Mouse (Mus musculus) c-Kit-positive CD71-positive TER-119-negative erythroid progenitor cells, embryonic 14.5 days (primary cell): Measurements from ENCODE around the gene Mdm2.

Source experiments
- DNase-seq: peaks from one replicate; pipeline ENCODE4 v3.0.0-alpha.2; 2013; ENCODE audit warnings: low read depth

Mdm2 gene

DNA sequence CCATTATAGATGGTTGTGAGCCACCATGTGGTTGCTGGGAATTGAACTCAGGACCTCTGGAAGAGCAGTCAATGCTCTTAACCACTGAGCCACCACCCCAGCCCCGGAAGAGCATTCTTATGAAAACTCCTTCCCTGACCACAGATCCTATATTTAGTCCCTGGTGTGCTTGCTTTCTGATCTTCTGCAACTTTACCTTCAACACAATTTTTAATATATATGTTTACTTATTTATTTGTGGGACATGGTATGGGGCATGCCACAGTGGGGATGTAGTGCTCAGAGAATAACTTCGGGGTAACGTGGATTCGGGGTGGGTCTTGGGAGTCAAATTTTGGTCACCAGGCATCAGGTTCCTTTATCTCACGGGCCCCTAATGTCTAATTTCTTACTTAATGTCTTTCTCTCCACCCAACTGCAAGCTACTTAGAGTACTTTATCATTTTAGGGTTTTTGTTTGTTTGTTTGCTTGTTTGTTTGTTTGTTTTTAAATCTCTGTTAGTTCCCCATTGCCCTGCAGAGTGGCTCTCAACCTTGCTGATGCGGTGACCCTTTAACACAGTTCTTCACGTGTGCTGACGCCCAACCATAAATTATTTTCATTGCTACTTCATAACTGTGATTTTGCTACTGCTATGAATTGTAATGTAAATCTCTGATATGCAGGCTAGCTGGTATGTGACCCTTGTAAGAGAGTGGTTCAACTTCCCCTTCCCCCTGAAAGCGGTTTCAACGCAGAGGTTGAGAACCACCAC is 41.8 kb downstream of the Mdm2 start:
- DNase-seq = no peak

GRCm38 (mm10) chr10:117667663-117668507 is 42.7 kb downstream of the Mdm2 start:
- no peak for DNase-seq

- DNase-seq = no peak
These were observed 43.5 kb downstream of the Mdm2 start for GRCm38 (mm10) chr10:117666947-117667630.

DNA sequence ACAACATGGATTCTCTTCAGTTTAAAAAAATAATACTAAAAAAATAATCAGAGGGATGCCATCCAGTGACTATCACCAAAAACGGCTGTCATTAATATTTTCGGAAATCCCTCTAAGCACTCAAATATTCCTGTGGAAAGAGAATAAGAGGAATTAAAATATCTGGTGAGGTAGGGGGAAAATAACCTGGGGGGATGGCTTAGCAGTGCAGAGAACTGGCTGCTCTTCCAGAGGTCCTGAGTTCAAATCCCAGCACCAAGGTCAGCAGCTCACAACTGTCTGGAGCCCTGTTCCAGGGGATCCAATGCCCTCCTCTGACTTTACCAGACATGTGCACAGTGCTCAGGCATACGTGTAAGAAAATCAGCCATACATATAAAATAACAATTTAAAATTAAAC is 44.2 kb downstream of the Mdm2 start:
- DNase-seq = no peak

DNA sequence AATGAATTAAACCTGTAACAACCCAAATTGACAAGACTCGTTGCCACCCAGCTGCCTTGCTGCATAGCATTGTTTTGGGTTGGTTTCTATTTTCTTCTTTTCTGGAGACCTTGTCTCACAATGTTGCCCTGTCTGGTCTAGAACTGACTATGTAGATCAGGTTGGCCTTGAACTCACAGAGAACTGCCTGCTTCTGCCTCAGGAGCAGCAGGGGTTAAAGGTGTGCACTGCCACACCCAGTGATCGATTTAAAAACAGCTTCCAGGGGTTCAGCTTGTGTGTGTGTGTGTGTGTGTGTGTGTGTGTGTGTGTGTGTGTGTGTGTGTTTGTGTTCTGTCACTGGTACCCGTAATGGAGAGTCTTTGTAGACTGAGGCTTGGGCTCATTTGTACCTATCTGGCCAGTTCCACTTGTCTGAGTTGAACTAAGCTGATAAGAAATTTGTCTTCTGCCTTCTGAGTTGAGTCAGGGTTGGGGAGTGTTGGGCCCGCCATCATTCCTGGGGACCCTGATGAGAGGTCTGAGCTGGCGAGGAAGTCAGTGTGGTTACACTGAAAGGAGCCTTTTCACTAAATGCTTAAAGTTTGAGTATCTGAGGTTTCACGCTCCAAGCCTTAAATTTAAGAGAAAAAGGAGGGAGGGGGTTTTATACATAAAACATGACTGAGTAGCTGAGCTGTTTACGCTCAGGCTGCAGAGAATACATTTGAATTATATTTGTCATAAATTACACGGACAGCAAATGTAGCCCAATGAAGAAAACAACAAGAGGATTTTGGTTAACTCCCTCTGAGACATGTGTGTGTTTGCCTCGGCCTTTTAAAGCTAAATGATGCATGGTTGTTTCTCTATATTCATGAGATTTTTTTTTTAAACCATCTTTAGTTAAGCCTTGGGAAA is 44.9 kb downstream of the Mdm2 start:
- no peak for DNase-seq

- no peak for DNase-seq
These were observed 45.7 kb downstream of the Mdm2 start for GRCm38 (mm10) chr10:117664926-117665209.

- DNase-seq = no peak
These were observed 46.2 kb downstream of the Mdm2 start for GRCm38 (mm10) chr10:117664208-117664925.

DNA sequence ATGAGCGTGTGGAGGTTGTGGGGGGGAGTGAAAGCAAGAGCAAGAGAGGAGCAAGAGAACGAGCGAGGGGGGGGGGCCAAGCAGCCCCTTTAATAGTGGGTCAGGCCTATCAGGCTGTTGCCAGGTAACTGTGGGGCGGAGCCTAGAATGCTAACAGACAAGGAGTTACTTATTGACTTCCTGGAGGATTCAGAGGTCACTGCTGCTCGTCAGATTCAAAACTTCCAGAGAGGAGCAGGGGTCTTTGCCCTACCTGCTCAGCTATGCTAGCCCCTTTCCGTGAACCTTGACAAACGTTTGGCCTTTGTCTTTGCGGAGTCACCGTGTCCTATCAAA is 46.7 kb downstream of the Mdm2 start:
- no peak for DNase-seq

DNA sequence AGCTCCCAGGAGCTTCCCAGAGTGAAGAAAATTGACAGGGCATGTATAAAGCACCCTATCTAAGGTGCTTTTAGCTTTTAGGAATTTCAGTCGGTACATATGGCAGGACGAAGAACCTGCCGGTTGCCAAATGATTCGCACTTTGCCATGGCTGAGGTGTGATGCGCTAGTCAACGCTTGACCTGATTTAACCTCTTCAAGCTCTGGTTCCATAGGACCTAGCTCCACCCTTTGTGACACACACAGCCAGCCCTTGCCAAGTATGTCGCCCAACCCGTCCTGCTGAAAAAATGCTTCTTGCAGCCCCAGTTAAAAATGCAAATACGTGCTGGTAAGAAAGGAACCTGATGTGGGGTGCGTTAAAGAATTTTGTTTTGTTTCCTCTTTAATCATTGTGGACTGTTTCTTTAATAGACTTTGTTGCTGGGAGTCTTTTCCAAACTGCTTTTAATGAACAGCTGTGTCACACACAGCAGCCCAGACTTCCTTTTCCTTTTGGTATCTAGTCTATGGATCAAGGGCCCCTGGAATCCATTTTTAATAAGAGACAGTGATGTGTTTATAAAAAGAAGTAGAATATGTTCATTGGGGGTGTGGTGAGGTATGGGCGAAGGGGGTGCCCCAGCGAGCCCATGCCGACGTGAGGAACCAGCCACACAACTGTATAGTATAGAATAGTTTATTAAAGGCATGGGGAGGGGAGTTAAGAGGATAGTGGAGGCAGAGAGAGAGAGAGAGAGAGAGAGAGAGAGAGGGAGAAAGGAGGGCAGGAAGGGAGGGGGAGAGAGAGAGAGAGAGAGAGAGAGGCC is 47.3 kb downstream of the Mdm2 start:
- no peak for DNase-seq

DNA sequence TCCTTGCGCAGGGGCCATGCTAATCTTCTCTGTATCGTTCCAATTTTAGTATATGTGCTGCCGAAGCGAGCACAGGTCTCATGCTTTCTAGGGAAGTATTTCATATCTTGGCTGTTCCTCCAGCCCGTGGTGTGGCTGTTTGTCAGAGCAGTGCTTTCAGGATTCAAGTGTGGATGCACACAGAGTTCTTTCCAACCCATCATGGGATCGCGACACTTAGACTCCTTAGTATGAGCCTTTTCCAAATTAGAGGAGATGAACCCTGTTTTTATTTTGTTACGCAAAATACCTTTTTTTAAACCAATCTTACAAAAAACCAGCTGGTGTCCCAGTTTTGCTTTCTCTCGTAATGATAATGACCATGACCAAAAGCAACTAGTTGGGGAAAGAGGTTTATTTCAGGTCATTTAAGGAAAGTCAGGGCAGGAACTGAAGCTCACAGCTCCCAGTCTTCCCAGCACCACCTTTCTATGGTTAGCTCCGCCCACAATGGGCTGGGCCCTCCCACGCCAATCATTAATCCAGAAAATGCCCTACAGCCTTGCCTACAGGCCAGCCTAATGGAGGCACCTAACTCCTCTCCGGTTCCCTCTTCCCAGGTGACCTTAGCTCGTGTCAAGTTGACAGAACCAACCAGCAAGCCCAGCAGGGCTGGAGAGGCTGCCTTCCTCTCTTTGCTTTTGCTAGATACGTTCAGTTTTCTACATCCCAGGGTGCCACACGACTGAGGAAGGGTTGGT is 48.1 kb downstream of the Mdm2 start:
- no peak for DNase-seq

DNA sequence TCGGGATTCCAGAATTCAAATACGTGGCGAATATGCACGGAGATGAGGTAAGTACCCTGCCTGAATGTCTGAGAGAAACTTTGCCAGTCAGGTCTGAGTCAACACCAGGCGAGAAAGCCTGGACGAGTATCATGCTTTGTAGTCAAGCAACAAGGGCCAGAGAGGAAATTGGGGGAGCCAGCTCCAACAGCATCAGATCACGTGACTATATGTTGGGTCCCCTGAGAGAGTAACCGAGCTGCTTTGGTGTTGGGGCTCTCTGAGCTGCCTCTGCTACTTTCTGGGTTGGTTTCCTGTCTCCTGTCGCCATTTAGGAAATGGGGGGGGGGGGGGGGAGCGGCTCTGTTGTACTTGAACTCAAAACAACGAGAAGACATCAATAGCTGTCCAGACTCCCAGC is 50.7 kb downstream of the Mdm2 start:
- no peak for DNase-seq

DNA sequence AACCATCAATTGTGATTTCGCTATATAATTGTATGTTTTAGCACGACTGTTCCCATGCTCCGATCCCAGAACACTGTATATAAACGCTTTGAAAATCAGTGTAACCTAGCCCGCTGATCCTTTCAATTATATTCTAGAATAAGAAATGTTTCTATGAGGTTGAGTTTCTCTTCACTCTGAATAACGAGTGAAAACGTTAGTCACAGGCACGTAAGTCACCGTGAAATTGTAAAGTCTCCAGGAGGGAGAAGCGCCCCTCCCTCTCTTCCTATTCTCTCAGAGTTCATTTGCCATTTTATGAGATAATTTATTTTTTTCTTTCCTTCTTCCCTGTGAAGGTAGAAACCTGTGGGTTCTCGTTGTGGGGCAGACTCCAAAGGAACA is 51.1 kb downstream of the Mdm2 start:
- no peak for DNase-seq

- no peak for DNase-seq
These were observed 51.8 kb downstream of the Mdm2 start for GRCm38 (mm10) chr10:117658522-117659429.

DNA sequence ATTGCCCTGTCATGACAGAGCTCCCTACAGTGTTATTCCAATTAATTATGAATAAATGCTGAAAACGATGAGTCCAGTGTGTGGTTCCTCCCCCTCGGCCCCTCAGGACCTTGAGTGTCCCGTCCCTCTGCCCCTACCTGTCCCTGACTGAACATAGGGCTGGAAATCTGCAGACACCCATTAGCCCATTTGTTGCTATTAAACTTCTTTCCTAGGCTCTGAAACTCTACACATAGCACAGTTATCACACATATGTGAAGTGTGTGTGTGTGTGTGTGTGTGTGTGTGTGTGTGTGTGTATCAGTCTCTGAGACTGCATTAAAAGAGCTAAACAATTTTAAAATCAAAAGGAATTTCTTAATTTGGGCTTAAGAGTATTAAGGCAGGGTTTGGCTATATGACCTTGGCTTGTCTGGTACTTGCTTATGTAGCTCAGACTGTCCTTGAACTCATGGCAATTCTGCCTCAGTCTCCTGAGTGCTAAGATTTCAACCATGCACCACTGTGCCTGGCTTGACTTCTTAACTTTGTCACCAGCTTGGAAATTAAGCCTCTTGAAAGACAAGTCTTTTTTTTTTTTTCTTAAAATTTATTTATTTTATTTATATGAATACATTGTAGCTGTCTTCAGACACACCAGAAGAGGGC is 52.8 kb downstream of the Mdm2 start:
- no peak for DNase-seq

GRCm38 (mm10) chr10:117656985-117657658 is 53.4 kb downstream of the Mdm2 start:
- no peak for DNase-seq

- DNase-seq = no peak
These were observed 53.9 kb downstream of the Mdm2 start for GRCm38 (mm10) chr10:117656662-117656962.

- DNase-seq = no peak
These were observed 54.5 kb downstream of the Mdm2 start for GRCm38 (mm10) chr10:117655908-117656661.
